Mouse (Mus musculus) bone marrow, adult 2 months (tissue): ENCODE data around the gene Tuba1a. TPM values are rescaled to one million over a fixed set of nuclear protein-coding genes. Genes with fewer than 3 reads are reported as not detected.

Source experiments
- H3K27ac ChIP-seq: fragments of 200-500 bp; 2 replicates; pipeline ENCODE4 v1.5.1; 2012; ENCODE audit warnings: low read depth, mild to moderate bottlenecking, control low read depth, inconsistent platforms, low read length; ENCODE audit not compliant: control insufficient read depth, poor library complexity, insufficient read depth
- H3K4me1 ChIP-seq: fragments of 200-500 bp; 2 replicates; pipeline ENCODE4 v1.6.1; 2011; ENCODE audit warnings: low read length; ENCODE audit not compliant: control insufficient read depth, insufficient read depth
- H3K4me3 ChIP-seq: fragments of 200-500 bp; replicated peaks from 2 replicates; pipeline ENCODE3; 2011; ENCODE audit warnings: mild to moderate bottlenecking, low read depth, low read length, control low read depth; ENCODE audit not compliant: control insufficient read depth
- CTCF ChIP-seq: fragments of 200-500 bp; IDR thresholded peaks from 2 replicates; pipeline ENCODE4 v1.5.1; 2011; ENCODE audit warnings: low read length, control low read depth; ENCODE audit not compliant: control insufficient read depth, insufficient read depth
- POLR2A ChIP-seq: fragments of 200-500 bp; IDR thresholded peaks from 2 replicates; pipeline ENCODE4 v1.6.1; 2011; ENCODE audit warnings: low read depth, mild to moderate bottlenecking, control low read depth, low read length, borderline replicate concordance; ENCODE audit not compliant: control insufficient read depth
- WGBS: fragments of 180-500 bp; shearing (Covaris S2); methylation state at CpG from one replicate; pipeline ENCODE4 v1.1.7; 2018; 5-methylcytosine and 5-hydroxymethylcytosine counted together
- polyA plus RNA-seq: library from polyadenylated mRNA; stranded (reverse); fragments of >200 nt; gene quantifications from 2 replicates; pipeline ENCODE4 v1.2.4, GENCODE M21; 2011; ENCODE audit warnings: low replicate concordance; ENCODE audit not compliant: missing spikeins, insufficient read depth, insufficient read length

Gene Tuba1a
- polyA plus RNA-seq, 1 experiment, result 97.6 TPM

DNA sequence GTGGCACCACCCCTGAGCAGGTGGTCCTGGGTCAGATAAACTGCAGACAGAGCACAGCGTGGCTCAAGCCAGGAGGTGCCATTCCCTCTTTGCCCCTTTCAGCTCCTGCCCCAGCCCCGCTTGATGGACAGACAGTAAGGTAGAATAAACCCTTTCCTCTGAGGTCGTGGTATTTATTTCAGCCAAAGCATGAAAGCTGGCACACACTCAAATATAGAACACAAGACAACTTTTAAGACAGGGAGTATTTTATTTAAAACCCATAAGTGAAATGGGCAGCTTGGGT is 4.0 kb downstream of the Tuba1a start:
- Histone ChIP-seq H3K4me3 (no peak overlapping the region), H3K4me1 (peaks cover 1% of the 10 kb centered on the region; the same call in 1 of the 2 replicates), H3K27ac (no peak overlapping the region)
- 77% methylated on average over 3 of the region's 3 CpGs for WGBS
- TF ChIP-seq POLR2A (no peak), CTCF (no peak)

- Histone ChIP-seq H3K4me3 (no peak overlapping the region), H3K4me1 (peaks cover 1% of the 10 kb centered on the region; the same call in 1 of the 2 replicates), H3K27ac (no peak overlapping the region)
- TF ChIP-seq CTCF (no peak), POLR2A (no peak)
- 87% methylated on average over 6 of the region's 6 CpGs for WGBS
Measured at GRCm38 (mm10) chr15:98948857-98949606, 4.5 kb downstream of the Tuba1a start.

- Histone ChIP-seq H3K4me1 (no peaks in the 10 kb centered on the region; the same call in 1 of the 2 replicates), H3K4me3 (no peak overlapping the region), H3K27ac (no peak overlapping the region)
- TF ChIP-seq CTCF, result no peak
- TF ChIP-seq POLR2A, result no peak
Measured at GRCm38 (mm10) chr15:98948382-98948781, 5.1 kb downstream of the Tuba1a start.

GRCm38 (mm10) chr15:98947884-98948283 is 5.6 kb downstream of the Tuba1a start:
- no peak overlapping the region for H3K4me3 ChIP-seq
- H3K4me1 ChIP-seq, result no peaks in the 10 kb centered on the region; the same call in 1 of the 2 replicates
- 84% methylated on average over 3 of the region's 3 CpGs for WGBS
- no peak overlapping the region for H3K27ac ChIP-seq
- TF ChIP-seq CTCF, result no peak

DNA sequence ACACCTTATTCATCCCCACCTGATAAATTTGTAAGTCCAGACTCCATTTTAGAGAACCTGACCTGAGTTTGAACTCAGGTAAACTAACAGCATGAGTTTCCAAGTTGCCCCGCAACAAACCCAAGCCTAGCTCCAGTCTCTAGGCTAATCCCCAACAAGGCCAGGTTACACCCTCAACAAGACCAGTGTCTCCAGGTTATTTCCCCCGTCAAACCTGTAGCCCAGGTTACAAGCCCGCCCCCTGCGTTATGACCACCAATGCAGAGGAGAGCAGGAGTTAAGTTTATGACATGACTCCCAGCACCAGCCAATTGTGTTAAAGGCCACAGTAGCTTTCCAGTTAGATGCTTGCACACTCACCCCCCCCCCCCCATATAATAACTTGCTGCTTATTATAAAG is 10.4 kb downstream of the Tuba1a start:
- Histone ChIP-seq H3K4me3 (no peak overlapping the region), H3K4me1 (no peaks in the 10 kb centered on the region), H3K27ac (no peak overlapping the region)
- WGBS, result 91% methylated on average over 4 of the region's 4 CpGs
- no peak for TF ChIP-seq POLR2A
- no peak for TF ChIP-seq CTCF

DNA sequence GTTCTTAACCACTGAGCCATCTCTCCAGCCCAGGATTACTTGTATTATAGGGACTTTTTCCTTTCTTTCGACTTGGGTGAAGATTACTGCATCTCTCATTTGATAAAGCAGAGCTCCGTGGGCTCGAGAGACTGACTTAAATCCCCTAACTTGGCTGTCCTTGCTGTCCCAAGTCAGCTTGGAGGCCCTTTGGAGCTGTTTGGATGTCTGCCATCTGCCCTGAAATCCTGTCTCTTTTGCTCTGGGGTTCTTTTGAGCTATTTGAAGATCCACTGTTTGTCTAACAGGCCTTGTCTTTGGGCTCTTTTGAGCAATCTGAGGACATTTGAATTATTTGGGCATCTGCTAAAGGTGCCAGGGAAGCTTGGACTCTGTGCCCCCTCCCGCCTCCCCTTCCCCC is 11.4 kb downstream of the Tuba1a start:
- no peak for TF ChIP-seq POLR2A
- TF ChIP-seq CTCF, result no peak
- Histone ChIP-seq H3K4me1 (no peaks in the 10 kb centered on the region), H3K27ac (no peak overlapping the region), H3K4me3 (no peak overlapping the region)
- WGBS, result 87% methylated on average over 4 of the region's 4 CpGs

DNA sequence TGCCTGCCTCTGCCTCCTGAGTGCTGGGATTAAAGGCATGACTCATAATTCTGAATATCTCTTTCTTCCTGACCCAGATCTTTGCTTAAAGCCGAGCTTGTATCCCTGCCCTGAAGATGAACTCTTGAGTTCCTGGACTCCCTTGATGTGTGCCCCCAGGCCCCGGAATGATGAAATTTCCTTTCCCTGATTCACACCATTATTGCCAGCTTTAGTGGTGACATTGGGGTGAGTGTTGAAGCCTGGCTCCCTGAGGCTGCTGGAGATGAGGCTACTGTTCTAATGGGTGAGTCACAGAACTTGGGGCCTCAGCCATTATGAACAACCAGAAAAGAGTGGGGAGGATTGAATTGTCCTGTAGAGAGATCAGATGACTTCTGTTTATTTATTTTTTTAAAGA is 12.0 kb downstream of the Tuba1a start:
- H3K27ac ChIP-seq, result no peak overlapping the region
- H3K4me3 ChIP-seq, result no peak overlapping the region
- WGBS, result 64% methylated on average over 2 of the region's 2 CpGs
- TF ChIP-seq CTCF (no peak), POLR2A (no peak)
- no peaks in the 10 kb centered on the region for H3K4me1 ChIP-seq

DNA sequence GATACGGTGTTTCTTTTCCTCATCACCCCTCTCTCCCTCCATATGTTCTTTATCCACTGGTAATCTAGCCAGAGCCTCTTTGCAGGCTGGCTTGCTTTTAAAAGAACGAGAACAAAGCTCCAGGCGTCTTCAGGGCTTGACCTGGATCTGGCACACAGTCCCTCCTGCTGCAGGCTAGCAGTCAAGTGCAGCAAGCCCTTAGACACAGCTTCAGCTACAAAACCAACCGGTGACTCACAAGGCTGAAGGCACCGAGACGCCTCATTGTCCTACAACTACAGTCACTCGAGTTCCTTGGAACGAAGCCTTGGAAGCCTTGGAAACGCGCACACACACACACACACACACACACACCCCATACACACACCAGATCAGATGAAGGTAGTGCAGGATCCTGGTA is 12.7 kb downstream of the Tuba1a start:
- TF ChIP-seq CTCF (no peak), POLR2A (no peak)
- Histone ChIP-seq H3K4me1 (no peaks in the 10 kb centered on the region), H3K27ac (no peak overlapping the region), H3K4me3 (no peak overlapping the region)
- WGBS, result 82% methylated on average over 10 of the region's 10 CpGs
